Mouse (Mus musculus) heart, postnatal 0 days (tissue): Measurements from ENCODE around the gene Atp10a.

Experiments
- CTCF ChIP-seq: IDR thresholded peaks from 2 replicates; pipeline ENCODE4 v1.5.1; 2016; ENCODE audit warnings: antibody characterized with exemption, control low read depth, low read depth
- EP300 ChIP-seq: IDR thresholded peaks from 2 replicates; pipeline ENCODE4 v1.6.1; 2016; ENCODE audit warnings: antibody characterized with exemption, low read depth

GRCm38 (mm10) chr7:58772048-58772690 is 116.2 kb downstream of the Atp10a start:
- TF ChIP-seq CTCF (no peak), EP300 (no peak)
